Mouse (Mus musculus) MN1 (cell line): ENCODE measurements at regions not wholly inside any gene's neighbourhood (a gene's known extent, or its start where the extent isn't known, plus 50 kb on each side); places are given as distances from the start of the nearest gene placed in this dataset.

Source experiments
- DNase-seq: peaks from one replicate; pipeline ENCODE4 v3.0.0-alpha.2; 2016; ENCODE audit warnings: low spot score

GRCm38 (mm10) chr6:118291426-118291825 is 93.9 kb upstream of the Ret start:
- DNase-seq = no peak

- no peak for DNase-seq
Observed at GRCm38 (mm10) chr6:118285246-118285645, 87.7 kb upstream of the Ret start.

- DNase-seq = no peak
Observed at GRCm38 (mm10) chr6:118283949-118284568, 86.5 kb upstream of the Ret start.

- DNase-seq = no peak
Observed at GRCm38 (mm10) chr6:118263951-118264350, 66.4 kb upstream of the Ret start.

- DNase-seq = no peak
Observed at GRCm38 (mm10) chr6:118259881-118260280, 62.4 kb upstream of the Ret start.

GRCm38 (mm10) chr6:118254871-118255270 is 57.4 kb upstream of the Ret start:
- DNase-seq = no peak

GRCm38 (mm10) chr6:118252711-118253110 is 55.2 kb upstream of the Ret start:
- peak; percentile 74 for DNase-seq

- no peak for DNase-seq
Observed at GRCm38 (mm10) chr6:118251131-118251530, 53.6 kb upstream of the Ret start.

GRCm38 (mm10) chr6:118250006-118250405 is 52.5 kb upstream of the Ret start:
- peak; percentile 82 for DNase-seq
